Mouse (Mus musculus) brown adipose tissue, adult 24 weeks (tissue): ENCODE results near the gene Chn2. TPM values are rescaled to one million over a fixed set of nuclear protein-coding genes. Genes with fewer than 3 reads are reported as not detected.
A peak's percentile ranks its signal among the peaks of the same experiment; 100 is the strongest.

ENCODE experiments used
- H3K27ac ChIP-seq: fragments of 200-500 bp; replicated peaks from 2 replicates; pipeline ENCODE4 v1.5.1; 2012; ENCODE audit warnings: low read depth, mild to moderate bottlenecking, low read length
- H3K4me1 ChIP-seq: fragments of 200-500 bp; 2 replicates; pipeline ENCODE4 v1.6.1; 2012; ENCODE audit warnings: low read length, mixed read lengths; ENCODE audit not compliant: control insufficient read depth, insufficient read depth, insufficient read length
- H3K4me3 ChIP-seq: fragments of 200-500 bp; 2 replicates; pipeline ENCODE4 v1.5.1; 2012; ENCODE audit warnings: low read depth, mild to moderate bottlenecking, low read length, moderate library complexity; ENCODE audit not compliant: insufficient read depth
- polyA plus RNA-seq: library from polyadenylated mRNA; stranded (reverse); fragments of >200 nt; gene quantifications from 2 replicates; pipeline ENCODE4 v1.2.4, GENCODE M21; 2012; ENCODE audit not compliant: missing spikeins, insufficient read depth, insufficient read length

Gene Chn2
- polyA plus RNA-seq, 1 experiment: 2.5 TPM

DNA sequence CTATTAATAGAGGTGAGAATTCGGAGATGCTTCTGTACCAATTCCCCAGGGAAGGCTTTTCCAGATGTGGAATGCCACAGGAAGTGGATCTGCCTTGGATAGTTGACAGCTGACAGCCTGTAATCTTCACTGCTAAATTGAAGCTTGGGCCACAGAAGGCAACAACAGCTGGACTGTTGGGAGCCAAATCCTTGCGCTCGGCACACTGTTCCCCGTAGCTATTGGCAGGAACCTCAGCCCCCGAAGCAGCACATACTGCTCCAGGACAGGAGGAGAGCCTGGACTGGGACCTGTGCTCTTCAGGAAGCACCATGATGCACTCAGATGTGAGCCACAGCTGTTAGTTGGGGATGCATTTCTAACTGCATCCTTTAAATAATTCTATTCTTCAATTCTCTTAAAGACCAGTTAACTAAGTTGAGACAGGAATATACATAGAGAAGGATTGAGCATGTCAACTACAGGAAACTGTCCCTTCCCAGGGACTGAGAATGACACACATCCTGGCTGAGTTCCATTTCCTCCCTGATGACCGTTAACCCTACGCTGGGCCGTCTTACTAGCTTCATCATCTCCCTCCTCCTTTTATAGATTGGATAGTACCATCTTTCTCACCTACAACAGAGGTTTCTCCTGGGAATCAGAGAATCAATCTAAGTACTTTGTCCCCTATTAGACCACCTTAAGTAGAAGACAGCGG, 64.1 kb downstream of the Chn2 start:
- Histone ChIP-seq H3K27ac (peak overlapping the region; percentile 61; the same call in 1 of the 2 replicates), H3K4me3 (no peak overlapping the region), H3K4me1 (peaks cover 10% of the 10 kb centered on the region)

DNA sequence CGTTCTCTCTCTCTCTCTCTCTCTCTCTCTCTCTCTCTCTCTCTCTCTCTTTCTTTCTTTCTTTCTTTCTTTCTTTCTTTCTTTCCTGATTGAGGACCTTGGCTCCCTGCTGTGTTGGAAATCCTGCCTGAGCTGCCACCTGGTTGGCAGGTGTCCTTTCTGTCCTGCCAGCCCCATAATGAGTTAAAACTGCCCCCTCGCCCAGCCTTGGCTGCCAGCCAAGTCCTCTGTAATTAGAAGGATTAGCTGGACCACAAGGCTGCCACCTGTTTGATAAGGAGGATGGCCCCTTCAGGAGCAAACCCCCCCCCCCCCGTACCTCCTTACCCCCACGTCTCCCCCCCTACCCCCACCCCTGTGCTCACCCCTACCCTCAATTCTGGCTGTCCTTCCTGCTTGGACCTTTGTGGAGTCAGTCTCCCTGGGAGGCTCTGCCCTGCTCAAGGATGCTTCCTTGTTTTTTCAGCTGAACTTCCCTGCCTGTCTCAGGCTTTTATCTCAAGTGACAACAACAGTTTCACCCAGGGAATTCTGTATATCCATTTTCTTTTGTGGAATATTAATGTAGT, 72.1 kb downstream of the Chn2 start:
- Histone ChIP-seq H3K4me3 (no peak overlapping the region), H3K4me1 (no peaks in the 10 kb centered on the region), H3K27ac (no peak overlapping the region)

DNA sequence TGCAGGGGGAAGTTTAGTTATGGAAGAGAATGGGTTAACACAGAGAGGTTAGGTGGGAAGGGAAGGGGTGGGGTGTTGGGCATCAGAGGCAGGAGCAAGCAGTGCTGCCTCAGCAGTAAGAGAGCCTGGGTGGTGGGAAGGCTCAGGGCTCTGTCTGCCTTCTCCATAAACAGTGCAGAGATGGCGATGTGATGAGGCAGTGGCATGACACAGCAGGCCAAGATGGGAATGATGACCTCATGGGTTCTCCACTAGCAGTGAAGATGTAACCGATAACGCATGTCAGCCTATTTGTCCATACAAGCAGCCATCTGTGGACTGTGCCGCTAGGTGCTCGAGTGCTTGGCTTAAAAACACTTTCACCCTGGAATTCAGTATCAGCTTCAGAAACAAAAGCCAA, 74.0 kb downstream of the Chn2 start:
- H3K4me3 ChIP-seq: no peak overlapping the region
- H3K4me1 ChIP-seq: no peaks in the 10 kb centered on the region
- H3K27ac ChIP-seq: no peak overlapping the region

DNA sequence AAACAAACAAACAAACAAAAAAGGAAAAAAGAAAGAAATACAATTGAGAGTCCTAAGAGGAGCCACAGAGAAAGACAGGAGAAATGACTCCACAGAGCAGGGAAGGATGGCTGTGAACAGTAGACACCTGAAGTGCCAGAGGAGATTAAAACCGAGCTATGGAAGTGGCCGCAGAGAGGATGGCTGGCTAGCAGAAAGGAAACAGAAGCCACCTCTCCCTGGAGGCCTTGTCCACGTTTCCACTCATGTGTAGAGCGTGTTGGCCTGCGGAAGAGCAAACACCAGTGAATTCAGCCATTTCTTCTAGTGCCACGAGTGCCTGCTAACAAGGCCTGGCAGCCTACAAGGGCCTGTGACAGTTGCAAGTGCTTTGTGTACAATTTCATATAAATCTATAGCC, 75.1 kb downstream of the Chn2 start:
- H3K4me1 ChIP-seq: no peaks in the 10 kb centered on the region
- no peak overlapping the region for H3K27ac ChIP-seq
- no peak overlapping the region for H3K4me3 ChIP-seq

DNA sequence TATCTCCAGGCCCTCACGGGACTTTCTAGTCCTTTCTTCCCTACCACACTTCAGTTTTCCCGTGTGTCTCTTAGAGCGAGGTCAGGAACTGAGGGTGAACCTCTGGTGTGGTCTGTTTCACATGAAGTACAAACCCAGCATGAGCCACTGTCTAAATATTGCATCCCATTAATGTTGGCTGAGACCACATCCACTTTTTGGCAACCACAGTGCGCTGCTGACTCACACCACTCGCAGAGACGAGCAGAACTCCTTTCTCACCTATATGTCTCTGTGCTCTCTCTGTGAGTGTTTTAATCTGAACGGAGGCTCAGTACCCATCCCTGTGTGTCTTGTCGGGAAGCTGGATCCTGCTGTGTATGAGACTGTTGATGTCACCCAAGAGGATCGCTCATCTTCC, 76.9 kb downstream of the Chn2 start:
- Histone ChIP-seq H3K27ac (no peak overlapping the region), H3K4me3 (no peak overlapping the region), H3K4me1 (no peaks in the 10 kb centered on the region)

DNA sequence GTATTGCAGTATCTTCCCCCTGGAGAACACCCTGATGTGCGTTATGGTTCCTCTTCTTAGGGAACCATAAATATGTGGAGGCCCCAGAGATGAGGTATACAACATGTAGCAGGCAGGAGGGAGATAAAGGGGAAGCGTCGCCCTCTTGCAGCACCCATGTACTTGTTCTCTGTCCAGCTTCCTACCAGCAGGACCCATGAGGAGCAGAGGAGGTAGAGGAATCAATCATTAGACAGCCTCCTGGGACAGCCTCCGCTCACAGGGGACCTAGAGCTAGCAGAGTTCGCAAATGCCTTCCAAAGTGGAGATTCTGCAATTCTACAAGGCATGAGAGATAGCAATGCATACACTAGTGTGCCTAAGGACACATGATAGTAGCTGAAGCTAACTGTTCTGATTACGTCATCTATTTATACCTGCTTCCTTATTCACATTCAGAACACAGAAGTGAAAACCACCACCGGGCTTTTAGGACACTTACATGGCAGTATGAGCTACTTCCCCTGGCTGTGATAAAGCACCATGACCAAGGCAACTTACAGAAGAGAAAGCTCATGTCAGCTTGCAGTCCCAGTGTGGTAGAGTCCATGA, 77.7 kb downstream of the Chn2 start:
- Histone ChIP-seq H3K4me1 (no peaks in the 10 kb centered on the region), H3K27ac (no peak overlapping the region), H3K4me3 (no peak overlapping the region)

DNA sequence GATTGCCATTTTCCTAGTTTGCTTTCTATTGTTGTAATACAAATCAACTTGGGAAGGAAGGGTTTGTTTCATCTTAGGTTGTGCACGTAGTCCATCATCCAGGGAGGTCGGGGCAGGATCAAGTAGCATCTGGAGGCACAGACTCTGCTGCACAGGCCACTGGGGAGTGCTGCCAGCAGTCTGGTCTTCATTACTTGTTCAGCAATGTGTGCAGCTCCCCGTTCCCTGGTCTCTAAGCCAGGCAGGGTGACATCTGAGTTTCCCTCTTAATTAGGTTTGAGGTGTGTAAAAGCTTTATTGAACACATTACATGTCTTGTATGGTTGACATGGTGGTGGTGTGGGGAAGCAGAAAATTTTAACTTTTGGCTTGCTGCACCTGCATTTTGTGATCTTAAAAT, 79.0 kb downstream of the Chn2 start:
- Histone ChIP-seq H3K27ac (no peak overlapping the region), H3K4me1 (no peaks in the 10 kb centered on the region), H3K4me3 (no peak overlapping the region)

DNA sequence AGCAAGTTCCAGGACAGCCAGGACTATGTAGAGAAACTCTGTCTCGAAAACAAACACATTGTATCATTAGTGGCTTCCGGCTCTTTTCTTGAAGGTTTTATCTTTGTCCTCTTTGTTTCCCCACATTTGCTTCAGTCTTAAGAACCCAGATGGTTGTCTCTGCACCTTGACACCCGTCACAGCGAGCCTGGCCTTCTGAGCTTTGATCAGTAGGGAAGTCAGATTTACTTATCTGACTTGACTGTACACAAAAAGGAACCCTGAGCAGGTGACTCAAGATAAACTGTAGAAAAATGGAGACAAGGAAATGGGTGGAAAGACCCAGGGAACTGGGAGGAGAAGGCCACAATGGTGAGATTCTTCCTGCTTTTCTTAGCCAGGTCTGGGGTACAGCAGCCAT, 79.5 kb downstream of the Chn2 start:
- Histone ChIP-seq H3K4me3 (no peak overlapping the region), H3K27ac (no peak overlapping the region), H3K4me1 (no peaks in the 10 kb centered on the region)

DNA sequence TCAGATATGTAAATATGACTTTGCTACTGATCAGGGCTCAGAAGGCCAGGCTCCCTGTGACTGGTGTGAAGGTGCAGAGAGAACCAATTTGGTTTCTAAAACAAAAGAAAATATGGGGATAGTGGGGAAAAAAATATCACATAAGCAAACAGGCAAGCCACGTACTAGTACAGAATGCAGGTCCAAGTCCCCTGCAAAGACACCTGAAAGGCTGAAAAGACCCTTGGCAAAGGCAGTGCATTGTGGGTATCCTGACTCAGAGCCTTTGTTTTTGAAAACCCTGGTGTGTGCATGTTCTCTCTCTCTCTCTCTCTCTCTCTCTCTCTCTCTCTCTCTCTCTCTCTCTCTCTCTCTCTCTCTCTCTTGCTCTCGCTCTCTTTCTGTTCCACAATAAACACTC, 80.1 kb downstream of the Chn2 start:
- Histone ChIP-seq H3K4me3 (no peak overlapping the region), H3K4me1 (no peaks in the 10 kb centered on the region), H3K27ac (no peak overlapping the region)

DNA sequence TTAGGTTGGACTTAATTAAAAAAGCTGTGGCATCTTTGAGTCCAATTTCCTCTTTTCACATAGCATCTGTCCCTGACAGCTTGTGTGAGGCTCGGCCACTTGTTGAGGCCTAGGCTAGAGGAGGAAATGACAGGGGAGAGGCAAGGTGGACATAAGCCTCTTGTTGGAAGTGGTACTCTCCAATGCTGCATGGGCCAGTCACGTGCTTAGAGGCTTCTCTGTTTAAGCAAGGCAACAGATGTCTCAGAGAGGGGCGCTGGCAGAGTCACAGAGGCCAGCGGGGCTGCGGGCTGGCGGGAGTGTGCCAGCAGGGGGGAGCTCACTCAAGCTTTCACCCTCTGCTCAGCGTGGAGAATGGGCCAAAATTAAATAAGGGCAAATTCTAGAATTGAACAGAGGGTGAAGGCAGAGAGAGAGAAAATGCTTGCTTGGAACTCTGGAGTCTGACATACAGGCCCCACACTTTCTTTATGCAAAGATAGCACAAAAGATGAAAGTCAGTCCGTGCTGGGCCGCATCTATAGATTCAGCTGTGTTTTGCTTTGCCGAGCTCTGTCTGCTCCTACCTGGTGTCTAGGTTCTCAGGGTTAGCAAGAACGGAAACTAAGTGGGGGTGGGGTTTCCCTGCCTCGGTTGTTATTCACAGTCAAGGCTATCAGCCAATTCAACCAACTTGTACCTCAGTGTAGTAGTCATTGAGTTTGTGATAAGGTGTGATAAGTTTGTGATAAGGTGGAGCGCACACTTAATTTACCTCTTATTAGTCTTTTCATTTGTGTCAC, 80.7 kb downstream of the Chn2 start:
- H3K27ac ChIP-seq: no peak overlapping the region
- no peaks in the 10 kb centered on the region for H3K4me1 ChIP-seq
- H3K4me3 ChIP-seq: no peak overlapping the region

DNA sequence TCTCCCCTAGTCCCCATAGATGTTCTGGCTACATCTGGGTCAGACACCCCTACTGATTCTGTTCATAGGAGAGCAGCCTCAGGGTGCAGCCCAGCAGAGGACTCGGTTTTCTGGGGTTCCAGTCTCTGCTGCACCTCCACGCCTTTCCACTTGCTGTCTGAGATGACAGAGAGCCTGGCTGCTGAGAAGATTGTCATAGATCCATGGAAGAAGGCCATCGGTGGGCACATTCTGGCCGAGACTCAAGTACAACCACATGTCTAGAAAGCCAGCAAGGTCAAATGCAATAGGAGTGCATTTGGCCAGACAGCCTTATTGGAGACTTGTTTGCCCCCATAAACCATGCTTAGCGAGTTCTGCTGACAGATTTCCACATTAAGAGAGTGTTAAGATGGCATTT, 81.5 kb downstream of the Chn2 start:
- Histone ChIP-seq H3K4me3 (no peak overlapping the region), H3K4me1 (no peaks in the 10 kb centered on the region), H3K27ac (no peak overlapping the region)

DNA sequence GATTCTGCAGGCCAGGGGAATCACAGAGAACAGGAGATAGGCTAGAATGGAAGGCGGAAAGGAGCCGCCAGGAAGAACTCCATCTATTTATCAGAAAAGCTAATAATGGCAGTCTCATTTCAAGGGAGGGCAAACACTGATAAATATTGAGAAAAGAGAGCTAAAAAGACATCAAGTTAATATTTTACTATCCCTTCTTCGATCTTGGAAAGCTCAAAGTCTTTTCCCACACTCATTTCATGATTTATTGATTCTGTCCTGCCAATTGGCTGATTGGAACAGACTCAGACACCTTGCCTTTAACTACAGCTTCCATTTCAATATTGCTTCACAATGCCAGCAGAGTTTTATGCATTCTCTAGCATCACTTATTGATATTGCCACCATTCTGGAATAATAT, 85.2 kb downstream of the Chn2 start:
- no peak overlapping the region for H3K27ac ChIP-seq
- H3K4me1 ChIP-seq: 0 out of 2 replicates have a peak, but pooled peaks cover 3% of the 10 kb centered on the region
- H3K4me3 ChIP-seq: no peak overlapping the region

DNA sequence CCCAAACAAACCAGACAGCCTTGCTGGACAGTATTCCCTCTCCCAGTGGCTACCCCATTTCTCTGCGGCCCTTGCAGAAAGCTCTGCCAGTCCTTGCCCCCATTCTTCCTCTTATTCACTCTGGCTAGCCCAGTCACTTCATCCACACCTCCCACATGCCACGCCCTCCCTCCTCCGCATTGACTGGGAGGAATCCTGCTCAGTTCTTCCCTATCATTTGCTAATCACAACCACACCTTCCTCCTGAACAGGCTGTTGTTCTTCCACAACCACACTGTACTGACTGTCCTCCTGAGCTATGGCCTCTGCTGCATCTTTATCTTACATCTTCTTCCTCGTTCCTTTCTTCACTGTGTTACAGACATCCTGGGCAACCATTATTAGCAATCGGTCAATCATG, 86.2 kb downstream of the Chn2 start:
- Histone ChIP-seq H3K4me1 (0 out of 2 replicates have a peak, but pooled peaks cover 3% of the 10 kb centered on the region), H3K27ac (no peak overlapping the region), H3K4me3 (no peak overlapping the region)

DNA sequence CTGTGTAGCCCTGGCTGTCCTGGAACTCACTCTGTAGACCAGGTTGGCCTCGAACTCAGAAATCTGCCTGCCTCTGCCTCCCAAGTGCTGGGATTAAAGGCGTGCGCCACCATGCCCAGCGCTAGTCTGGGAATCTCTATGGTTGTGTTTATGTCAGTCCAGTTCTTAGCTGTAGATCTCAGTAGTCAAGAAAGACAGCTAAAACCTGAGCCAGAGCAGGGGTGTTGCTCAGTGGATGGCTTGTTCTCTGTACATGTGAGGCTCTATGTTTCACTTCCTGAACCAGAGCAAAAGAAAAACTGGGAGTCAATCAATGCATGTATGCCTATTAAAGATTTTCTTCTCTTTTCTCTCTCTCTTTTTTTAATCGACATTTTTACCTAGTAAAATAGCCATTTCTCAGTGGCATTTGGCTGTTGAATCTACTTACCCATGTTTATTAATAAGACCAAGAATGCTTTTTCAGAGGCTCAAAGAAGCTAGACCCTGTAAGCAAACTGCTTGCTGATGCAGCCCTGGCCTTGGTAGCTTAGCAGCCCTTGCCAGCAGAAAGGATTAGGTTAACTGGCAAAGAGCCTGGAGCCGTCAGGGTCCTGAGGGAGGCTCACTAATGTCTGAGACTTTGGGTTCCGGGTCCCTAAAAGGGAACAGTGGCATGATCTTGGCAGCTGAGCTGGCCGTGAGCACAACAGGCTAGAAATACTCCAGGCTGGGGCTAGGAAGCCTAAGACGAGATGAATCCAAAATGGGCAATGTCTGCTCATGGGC, 87.1 kb downstream of the Chn2 start:
- Histone ChIP-seq H3K4me1 (0 out of 2 replicates have a peak, but pooled peaks cover 3% of the 10 kb centered on the region), H3K4me3 (no peak overlapping the region), H3K27ac (no peak overlapping the region)
